Comparison of ENCODE assay signal across 11 mouse cellular contexts in genomic region chr9:20902174-20902491, GRCm38 (mm10). TPM values are rescaled to one million over a fixed set of nuclear protein-coding genes. Genes with fewer than 3 reads are reported as not detected.
A peak's percentile ranks its signal among the peaks of the same experiment; 100 is the strongest.
DNase-seq lines count a peak whose midpoint lies in the region; ATAC-seq and TF ChIP-seq lines count a peak whose summit lies in the region.
"Had no signal": no experiment of that assay in that cellular context is flagged by ENCODE, and none has a peak within 500 bp of the region (broad histone marks: within the 10 kb centered on the region; RNA-seq: fewer than 3 reads in every experiment).

No protein-coding gene starts in this region.

- no peak for ATAC-seq in forebrain, embryonic 11.5 days (replicated peaks; ENCODE audit: low FRiP score)
- no peak for ATAC-seq in forebrain, embryonic 15.5 days (replicated peaks)
- no peak for ATAC-seq in kidney, embryonic 16.5 days (ENCODE audit: low FRiP score, low TSS enrichment)
- ATAC-seq in liver, postnatal 0 days = 0 out of 2 replicates have a peak, but pooled peaks have one; percentile 1

- no peak overlapping the region for H3K4me2 ChIP-seq in forebrain, embryonic 11.5 days (ENCODE audit: low read depth, low read length, severe bottlenecking)
- no peak overlapping the region for H3K4me2 ChIP-seq in forebrain, embryonic 15.5 days (replicated peaks)
- no peak overlapping the region for H3K4me2 ChIP-seq in kidney, embryonic 16.5 days (replicated peaks; ENCODE audit: low read depth, low read length)
- H3K4me2 ChIP-seq in liver, postnatal 0 days (ENCODE audit: low read depth, low read length) = peak overlapping the region; percentile 14; the same call in 1 of the 2 replicates

- no peak for TF ChIP-seq EP300 in liver, postnatal 0 days (IDR thresholded peaks at IDR 0.05; ENCODE audit: low read depth)

- no peak for TF ChIP-seq CTCF in liver, postnatal 0 days (IDR thresholded peaks at IDR 0.05; ENCODE audit: low read depth)

- H3K9me3 ChIP-seq in forebrain, embryonic 11.5 days (ENCODE audit: control insufficient read depth, low read length) = no peaks in the 10 kb centered on the region
- H3K9me3 ChIP-seq in forebrain, embryonic 15.5 days = no peaks in the 10 kb centered on the region
- no peaks in the 10 kb centered on the region for H3K9me3 ChIP-seq in kidney, embryonic 16.5 days (ENCODE audit: low read length)
- no peaks in the 10 kb centered on the region for H3K9me3 ChIP-seq in liver, postnatal 0 days (ENCODE audit: low read length)

- no peak overlapping the region for H3K4me3 ChIP-seq in forebrain, embryonic 11.5 days (ENCODE audit: low read depth, low read length)
- no peak overlapping the region for H3K4me3 ChIP-seq in forebrain, embryonic 15.5 days
- no peak overlapping the region for H3K4me3 ChIP-seq in kidney, embryonic 16.5 days (ENCODE audit: low read length)
- no peak overlapping the region for H3K4me3 ChIP-seq in liver, postnatal 0 days (ENCODE audit: low read depth, low read length)
- H3K4me3 ChIP-seq: erythroblast, embryonic 14.5 days; layer of hippocampus, adult 2 months had no signal

- no peaks in the 10 kb centered on the region for H3K27me3 ChIP-seq in forebrain, embryonic 11.5 days (ENCODE audit: control insufficient read depth, insufficient read depth, low read length)
- H3K27me3 ChIP-seq in forebrain, embryonic 15.5 days = no peaks in the 10 kb centered on the region
- H3K27me3 ChIP-seq in kidney, embryonic 16.5 days (ENCODE audit: insufficient read depth, low read length) = no peaks in the 10 kb centered on the region
- H3K27me3 ChIP-seq in liver, postnatal 0 days (ENCODE audit: insufficient read depth, low read length) = no peaks in the 10 kb centered on the region

- peaks cover 7% of the 10 kb centered on the region; the same call in 1 of the 2 replicates for H3K4me1 ChIP-seq in forebrain, embryonic 11.5 days (replicated peaks; ENCODE audit: control insufficient read depth, insufficient read depth, low read length)
- peaks cover 12% of the 10 kb centered on the region for H3K4me1 ChIP-seq in forebrain, embryonic 15.5 days
- peaks cover 12% of the 10 kb centered on the region for H3K4me1 ChIP-seq in kidney, embryonic 16.5 days (ENCODE audit: insufficient read depth, low read length)
- H3K4me1 ChIP-seq in liver, postnatal 0 days (ENCODE audit: insufficient read depth) = peaks cover 11% of the 10 kb centered on the region

- no peak for DNase-seq in forebrain, embryonic 11.5 days (ENCODE audit: low spot score)
- no peak for DNase-seq in kidney, postnatal 10 days
- peak; percentile 75 for DNase-seq in MEL-GATA-1-ER (ENCODE audit: extremely low read depth, low read depth)
- DNase-seq in liver, postnatal 0 days = no peak
- DNase-seq in thymus, postnatal 0 days (ENCODE audit: low spot score) = no peak
- no peak for DNase-seq in layer of hippocampus, adult 9-10 months (ENCODE audit: low spot score)

- no peak overlapping the region for H3K27ac ChIP-seq in forebrain, embryonic 11.5 days (ENCODE audit: low read depth, low read length)
- no peak overlapping the region for H3K27ac ChIP-seq in forebrain, embryonic 15.5 days (replicated peaks)
- no peak overlapping the region for H3K27ac ChIP-seq in kidney, embryonic 16.5 days (ENCODE audit: low read length)
- no peak overlapping the region for H3K27ac ChIP-seq in liver, postnatal 0 days (ENCODE audit: low read depth)
- H3K27ac ChIP-seq: layer of hippocampus, adult 2 months; macrophage had no signal

- peaks cover 8% of the 10 kb centered on the region for H3K36me3 ChIP-seq in forebrain, embryonic 11.5 days (ENCODE audit: control insufficient read depth, insufficient read depth, low read length)
- H3K36me3 ChIP-seq in forebrain, embryonic 15.5 days = peaks cover 19% of the 10 kb centered on the region
- peaks cover 23% of the 10 kb centered on the region for H3K36me3 ChIP-seq in kidney, embryonic 16.5 days (ENCODE audit: insufficient read depth, low read length)
- peaks cover 13% of the 10 kb centered on the region for H3K36me3 ChIP-seq in liver, postnatal 0 days (replicated peaks; ENCODE audit: insufficient read depth, low read length)

- WGBS in forebrain, embryonic 11.5 days = 53% methylated on average over 6 of the region's 6 CpGs
- WGBS in forebrain, embryonic 15.5 days = 48% methylated on average over 6 of the region's 6 CpGs
- WGBS in kidney, embryonic 16.5 days = 27% methylated on average over 6 of the region's 6 CpGs
- 17% methylated on average over 6 of the region's 6 CpGs for WGBS in liver, postnatal 0 days (ENCODE audit: insufficient replicate concordance)

- H3K9ac ChIP-seq in forebrain, embryonic 11.5 days (ENCODE audit: low read length) = 0 out of 2 replicates have a peak overlapping the region, but pooled peaks have one; percentile 6
- H3K9ac ChIP-seq in forebrain, embryonic 15.5 days (replicated peaks) = no peak overlapping the region
- H3K9ac ChIP-seq in kidney, embryonic 16.5 days (replicated peaks; ENCODE audit: low read length) = peak overlapping the region; percentile 23; the same call in 1 of the 2 replicates
- no peak overlapping the region for H3K9ac ChIP-seq in liver, postnatal 0 days (replicated peaks)

RNA-seq across cellular contexts. Expression of gene Eif3g, which starts 3.7 kb away (rescaled TPM):
- polyA plus RNA-seq in forebrain, embryonic 11.5 days (2014; fragmentation: Nextera tagmentation; extraction: Ambion mirVana) = 334 and 367 TPM in 2 replicates
- polyA plus RNA-seq in forebrain, embryonic 15.5 days (2015; fragmentation: Nextera tagmentation; extraction: Ambion mirVana) = 267 and 288 TPM in 2 replicates
- 299 and 319 TPM in 2 replicates for polyA plus RNA-seq in kidney, embryonic 16.5 days (2015; fragmentation: Nextera tagmentation; extraction: Ambion mirVana)
- polyA plus RNA-seq in liver, postnatal 0 days (2015; fragmentation: Nextera tagmentation; extraction: Ambion mirVana) = 128 and 129 TPM in 2 replicates
- 303 and 310 TPM in 2 replicates for polyA plus RNA-seq in thymus, postnatal 0 days (2015; fragmentation: Nextera tagmentation; extraction: Ambion mirVana)

RNA-seq across cellular contexts. Expression of gene Ppan, which starts 14.2 kb away (rescaled TPM):
- polyA plus RNA-seq in forebrain, embryonic 11.5 days (2014; fragmentation: Nextera tagmentation; extraction: Ambion mirVana) = 71.2 and 75.1 TPM in 2 replicates
- 57.1 and 59.0 TPM in 2 replicates for polyA plus RNA-seq in forebrain, embryonic 15.5 days (2015; fragmentation: Nextera tagmentation; extraction: Ambion mirVana)
- polyA plus RNA-seq in kidney, embryonic 16.5 days (2015; fragmentation: Nextera tagmentation; extraction: Ambion mirVana) = 94.3 and 95.3 TPM in 2 replicates
- 32.4 and 32.5 TPM in 2 replicates for polyA plus RNA-seq in liver, postnatal 0 days (2015; fragmentation: Nextera tagmentation; extraction: Ambion mirVana)
- polyA plus RNA-seq in thymus, postnatal 0 days (2015; fragmentation: Nextera tagmentation; extraction: Ambion mirVana) = 74.4 and 83.0 TPM in 2 replicates

RNA-seq across cellular contexts. Expression of gene Angptl6, which starts 22.6 kb away (rescaled TPM):
- polyA plus RNA-seq in forebrain, embryonic 11.5 days (2014; fragmentation: Nextera tagmentation; extraction: Ambion mirVana) = 4.3 and 5.3 TPM in 2 replicates
- polyA plus RNA-seq in forebrain, embryonic 15.5 days (2015; fragmentation: Nextera tagmentation; extraction: Ambion mirVana) = 15.4 and 15.6 TPM in 2 replicates
- 2.9 and 3.6 TPM in 2 replicates for polyA plus RNA-seq in kidney, embryonic 16.5 days (2015; fragmentation: Nextera tagmentation; extraction: Ambion mirVana)
- polyA plus RNA-seq in liver, postnatal 0 days (2015; fragmentation: Nextera tagmentation; extraction: Ambion mirVana) = 16.6 TPM in 2 replicates
- polyA plus RNA-seq in thymus, postnatal 0 days (2015; fragmentation: Nextera tagmentation; extraction: Ambion mirVana) = 6.7 and 7.3 TPM in 2 replicates

RNA-seq across cellular contexts. Expression of gene A230050P20Rik, which starts 33.7 kb away (rescaled TPM):
- polyA plus RNA-seq in forebrain, embryonic 11.5 days (2014; fragmentation: Nextera tagmentation; extraction: Ambion mirVana) = 1.3 and 1.6 TPM in 2 replicates
- polyA plus RNA-seq in forebrain, embryonic 15.5 days (2015; fragmentation: Nextera tagmentation; extraction: Ambion mirVana) = 2.9 and 3.5 TPM in 2 replicates
- 18.8 and 20.1 TPM in 2 replicates for polyA plus RNA-seq in kidney, embryonic 16.5 days (2015; fragmentation: Nextera tagmentation; extraction: Ambion mirVana)
- polyA plus RNA-seq in liver, postnatal 0 days (2015; fragmentation: Nextera tagmentation; extraction: Ambion mirVana) = 3.5 and 5.4 TPM in 2 replicates
- 9.2 and 15.1 TPM in 2 replicates for polyA plus RNA-seq in thymus, postnatal 0 days (2015; fragmentation: Nextera tagmentation; extraction: Ambion mirVana)

RNA-seq across cellular contexts. Expression of gene Dnmt1, which starts 57.6 kb away (rescaled TPM):
- 93.4 and 94.8 TPM in 2 replicates for polyA plus RNA-seq in forebrain, embryonic 11.5 days (2014; fragmentation: Nextera tagmentation; extraction: Ambion mirVana)
- polyA plus RNA-seq in forebrain, embryonic 15.5 days (2015; fragmentation: Nextera tagmentation; extraction: Ambion mirVana) = 80.0 and 84.6 TPM in 2 replicates
- polyA plus RNA-seq in kidney, embryonic 16.5 days (2015; fragmentation: Nextera tagmentation; extraction: Ambion mirVana) = 107 and 110 TPM in 2 replicates
- 20.3 and 24.5 TPM in 2 replicates for polyA plus RNA-seq in liver, postnatal 0 days (2015; fragmentation: Nextera tagmentation; extraction: Ambion mirVana)
- polyA plus RNA-seq in thymus, postnatal 0 days (2015; fragmentation: Nextera tagmentation; extraction: Ambion mirVana) = 90.0 and 96.3 TPM in 2 replicates

Comparison
In these comparisons a context has a peak if more than half of its experiments do, and no peak if none do; other contexts are left out.
1. H3K9ac ChIP-seq: peak in forebrain, embryonic 11.5 days (single experiment) and kidney, embryonic 16.5 days (single experiment); none in forebrain, embryonic 15.5 days (single experiment) and liver, postnatal 0 days (single experiment).